Mouse (Mus musculus): ENCODE measurements around the gene Gm13889. TPM values are rescaled to one million over a fixed set of nuclear protein-coding genes. Genes with fewer than 3 reads are reported as not detected.
A peak's percentile ranks its signal among the peaks of the same experiment; 100 is the strongest.

The Gm13889 gene
- polyA plus RNA-seq, 1 experiment from 2014 or later = 12.8 TPM

GRCm38 (mm10) chr2:93946976-93947375 is 10.0 kb downstream of the Gm13889 start:
- Histone ChIP-seq H3K27me3 (ENCODE audit: control insufficient read depth, insufficient read depth, low read length) (no peaks in the 10 kb centered on the region), H3K36me3 (ENCODE audit: control insufficient read depth, insufficient read depth, low read length) (no peaks in the 10 kb centered on the region), H3K9me3 (ENCODE audit: control insufficient read depth, low read length) (no peaks in the 10 kb centered on the region), H3K4me1 (ENCODE audit: control insufficient read depth, insufficient read depth, low read length) (no peaks in the 10 kb centered on the region), H3K4me2 (ENCODE audit: low read depth, low read length) (no peak overlapping the region), H3K27ac (ENCODE audit: low read depth, low read length) (no peak overlapping the region), H3K9ac (replicated peaks; ENCODE audit: low read depth, low read length) (no peak overlapping the region), H3K4me3 (ENCODE audit: low read depth, low read length) (no peak overlapping the region)
- 38% methylated on average over 5 of the region's 5 CpGs for whole genome bisulfite sequencing
- ATAC-seq (ENCODE audit: low read depth) = no peak

DNA sequence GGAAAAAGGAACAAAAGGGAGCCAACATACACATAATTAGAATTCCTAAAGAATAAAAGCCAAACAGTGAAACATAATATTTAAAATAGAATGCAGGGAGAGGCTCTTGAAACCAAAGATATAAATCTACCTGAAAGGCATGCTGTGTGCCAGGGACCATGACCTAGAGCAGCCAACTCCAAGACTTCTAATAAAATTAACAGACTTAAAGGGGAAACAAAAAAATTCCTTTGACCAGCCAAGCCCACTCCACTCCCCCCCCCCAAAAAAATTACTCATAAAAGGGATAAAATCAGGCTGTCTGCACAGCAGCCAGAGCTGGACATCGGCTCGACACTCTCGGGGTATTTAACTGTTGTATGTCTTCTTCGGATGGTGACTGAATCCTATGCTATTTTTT is 12.1 kb downstream of the Gm13889 start:
- H3K9ac ChIP-seq (replicated peaks; ENCODE audit: low read depth, low read length) = no peak overlapping the region
- H3K4me2 ChIP-seq (ENCODE audit: low read depth, low read length) = no peak overlapping the region
- 93% methylated on average over 4 of the region's 4 CpGs for WGBS
- H3K36me3 ChIP-seq (ENCODE audit: control insufficient read depth, insufficient read depth, low read length) = no peaks in the 10 kb centered on the region
- H3K27ac ChIP-seq (ENCODE audit: low read depth, low read length) = no peak overlapping the region
- no peaks in the 10 kb centered on the region for H3K27me3 ChIP-seq (ENCODE audit: control insufficient read depth, insufficient read depth, low read length)
- H3K4me3 ChIP-seq (ENCODE audit: low read depth, low read length) = no peak overlapping the region
- H3K4me1 ChIP-seq (ENCODE audit: control insufficient read depth, insufficient read depth, low read length) = no peaks in the 10 kb centered on the region
- no peaks in the 10 kb centered on the region for H3K9me3 ChIP-seq (ENCODE audit: control insufficient read depth, low read length)
- no peak for ATAC-seq (ENCODE audit: low read depth)

DNA sequence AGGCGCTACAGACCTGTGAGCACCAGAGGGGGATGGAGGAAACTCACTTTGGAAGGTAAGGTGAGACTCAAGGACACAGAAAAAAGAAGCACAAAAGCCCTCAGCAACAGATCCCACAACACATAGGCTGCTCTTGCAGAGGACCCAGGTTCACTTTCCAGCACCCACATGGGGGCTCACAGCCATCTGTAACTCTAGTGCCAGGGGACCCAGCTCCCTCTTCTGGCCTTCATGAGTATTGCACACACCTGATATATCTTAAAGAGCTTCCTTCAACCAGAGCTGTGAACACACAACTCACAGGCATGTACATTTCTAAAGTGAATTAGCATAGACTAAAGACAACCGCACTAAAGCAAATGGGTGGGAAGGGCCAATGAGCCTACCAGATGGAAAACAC is 12.9 kb downstream of the Gm13889 start:
- no peaks in the 10 kb centered on the region for H3K36me3 ChIP-seq (ENCODE audit: control insufficient read depth, insufficient read depth, low read length)
- H3K27ac ChIP-seq (ENCODE audit: low read depth, low read length) = no peak overlapping the region
- H3K9me3 ChIP-seq (ENCODE audit: control insufficient read depth, low read length) = no peaks in the 10 kb centered on the region
- 79% methylated on average over 2 of the region's 2 CpGs for WGBS
- no peak overlapping the region for H3K4me3 ChIP-seq (ENCODE audit: low read depth, low read length)
- no peak for ATAC-seq (ENCODE audit: low read depth)
- no peak overlapping the region for H3K4me2 ChIP-seq (ENCODE audit: low read depth, low read length)
- no peaks in the 10 kb centered on the region for H3K27me3 ChIP-seq (ENCODE audit: control insufficient read depth, insufficient read depth, low read length)
- H3K4me1 ChIP-seq (ENCODE audit: control insufficient read depth, insufficient read depth, low read length) = no peaks in the 10 kb centered on the region
- no peak overlapping the region for H3K9ac ChIP-seq (replicated peaks; ENCODE audit: low read depth, low read length)

GRCm38 (mm10) chr2:93941670-93942069 is 15.3 kb downstream of the Gm13889 start:
- H3K4me2 ChIP-seq (ENCODE audit: low read depth, low read length) = no peak overlapping the region
- H3K9me3 ChIP-seq (ENCODE audit: control insufficient read depth, low read length) = no peaks in the 10 kb centered on the region
- H3K27me3 ChIP-seq (ENCODE audit: control insufficient read depth, insufficient read depth, low read length) = no peaks in the 10 kb centered on the region
- no peak overlapping the region for H3K4me3 ChIP-seq (ENCODE audit: low read depth, low read length)
- no peaks in the 10 kb centered on the region for H3K36me3 ChIP-seq (ENCODE audit: control insufficient read depth, insufficient read depth, low read length)
- no peak overlapping the region for H3K27ac ChIP-seq (ENCODE audit: low read depth, low read length)
- no peaks in the 10 kb centered on the region for H3K4me1 ChIP-seq (ENCODE audit: control insufficient read depth, insufficient read depth, low read length)
- ATAC-seq (ENCODE audit: low read depth) = no peak
- WGBS = 85% methylated on average over 11 of the region's 11 CpGs
- H3K9ac ChIP-seq (replicated peaks; ENCODE audit: low read depth, low read length) = no peak overlapping the region

- 56% methylated on average over 9 of the region's 9 CpGs for WGBS
- no peak overlapping the region for H3K27ac ChIP-seq (ENCODE audit: low read depth, low read length)
- H3K4me3 ChIP-seq (ENCODE audit: low read depth, low read length) = no peak overlapping the region
- H3K27me3 ChIP-seq (ENCODE audit: control insufficient read depth, insufficient read depth, low read length) = no peaks in the 10 kb centered on the region
- no peak overlapping the region for H3K4me2 ChIP-seq (ENCODE audit: low read depth, low read length)
- H3K36me3 ChIP-seq (ENCODE audit: control insufficient read depth, insufficient read depth, low read length) = no peaks in the 10 kb centered on the region
- no peak overlapping the region for H3K9ac ChIP-seq (replicated peaks; ENCODE audit: low read depth, low read length)
- peak; percentile 69 for ATAC-seq (ENCODE audit: low read depth)
- H3K4me1 ChIP-seq (ENCODE audit: control insufficient read depth, insufficient read depth, low read length) = no peaks in the 10 kb centered on the region
- H3K9me3 ChIP-seq (ENCODE audit: control insufficient read depth, low read length) = no peaks in the 10 kb centered on the region
Measured at GRCm38 (mm10) chr2:93938534-93938933, 18.5 kb downstream of the Gm13889 start.

DNA sequence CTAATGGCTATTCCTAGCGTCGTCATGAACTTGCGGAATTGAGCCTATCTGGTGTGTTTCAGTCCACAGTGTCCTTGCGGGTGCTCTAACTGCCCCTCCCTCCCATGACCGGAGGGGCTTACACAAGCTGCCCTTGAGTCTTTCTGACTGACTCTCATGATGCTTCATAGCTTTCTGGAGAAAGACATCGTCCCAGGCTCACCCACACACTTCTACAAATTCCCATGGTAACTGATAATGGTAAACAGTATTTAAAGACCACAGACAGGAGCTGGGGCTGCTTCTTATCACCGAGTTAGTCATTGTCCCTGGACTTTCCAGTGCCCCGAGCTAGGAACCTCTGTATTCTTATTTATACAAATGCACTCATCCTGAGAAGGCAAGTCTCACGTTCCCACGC is 28.1 kb downstream of the Gm13889 start:
- Histone ChIP-seq H3K36me3 (ENCODE audit: control insufficient read depth, insufficient read depth, low read length) (no peaks in the 10 kb centered on the region), H3K4me3 (ENCODE audit: low read depth, low read length) (no peak overlapping the region), H3K4me1 (ENCODE audit: control insufficient read depth, insufficient read depth, low read length) (no peaks in the 10 kb centered on the region), H3K27me3 (ENCODE audit: control insufficient read depth, insufficient read depth, low read length) (no peaks in the 10 kb centered on the region), H3K4me2 (ENCODE audit: low read depth, low read length) (no peak overlapping the region), H3K27ac (ENCODE audit: low read depth, low read length) (no peak overlapping the region), H3K9me3 (ENCODE audit: control insufficient read depth, low read length) (no peaks in the 10 kb centered on the region), H3K9ac (replicated peaks; ENCODE audit: low read depth, low read length) (no peak overlapping the region)
- WGBS = 85% methylated on average over 10 of the region's 10 CpGs
- ATAC-seq (ENCODE audit: low read depth) = no peak

DNA sequence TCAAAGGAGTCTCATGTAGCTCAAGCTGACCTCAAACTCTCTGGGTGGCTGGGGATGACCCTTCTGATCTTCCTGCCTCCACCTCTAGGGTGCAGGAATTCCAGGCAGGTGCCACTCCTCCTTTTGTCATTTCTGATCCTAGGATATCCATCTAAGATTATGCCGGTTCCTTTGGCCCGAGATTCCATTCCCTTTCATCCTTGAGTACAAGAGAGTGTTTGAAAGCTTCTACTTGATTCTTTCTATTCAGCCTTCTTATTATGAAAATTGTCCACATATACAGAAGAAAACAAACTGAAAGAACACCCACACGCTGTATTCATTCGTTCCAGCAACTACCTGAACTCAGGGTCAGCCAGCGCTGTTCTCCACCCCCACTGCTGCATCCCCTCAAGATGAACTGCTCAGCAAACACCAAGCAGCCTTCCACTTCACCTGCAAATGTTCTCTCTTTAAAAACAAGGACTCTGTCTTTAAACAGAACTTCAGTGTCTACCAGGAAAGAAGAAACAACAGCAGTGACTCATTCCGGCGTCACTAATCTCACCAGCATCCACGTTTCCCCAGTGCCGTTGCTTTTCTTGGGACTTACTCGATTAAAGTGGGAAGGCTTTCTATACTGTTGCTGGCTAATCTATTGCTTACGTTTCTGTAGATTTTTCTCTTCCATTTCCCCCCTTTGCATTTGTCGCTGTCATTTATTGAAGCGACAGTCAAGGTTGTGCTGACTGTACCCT is 29.1 kb downstream of the Gm13889 start:
- H3K36me3 ChIP-seq (ENCODE audit: control insufficient read depth, insufficient read depth, low read length) = no peaks in the 10 kb centered on the region
- 77% methylated on average over 13 of the region's 13 CpGs for WGBS

DNA sequence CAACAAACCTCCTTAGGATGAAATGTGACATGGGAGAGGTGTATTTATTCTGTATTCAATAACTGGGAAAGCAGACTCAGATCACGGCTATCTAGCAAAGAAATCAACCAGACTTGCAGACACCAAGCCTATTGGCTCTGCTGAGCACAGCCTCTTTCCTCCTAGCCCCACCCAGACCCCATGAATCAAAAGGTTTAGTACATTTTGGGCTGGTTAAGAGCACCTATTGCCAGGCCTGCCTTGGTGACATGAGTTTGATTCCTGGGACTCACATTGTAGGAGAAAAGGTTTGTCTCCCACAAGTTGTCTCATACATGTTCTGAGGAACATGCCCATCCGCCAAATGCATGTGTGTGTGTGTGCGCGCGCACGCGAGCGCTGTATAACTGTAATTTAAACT is 30.9 kb downstream of the Gm13889 start:
- no peaks in the 10 kb centered on the region for H3K4me1 ChIP-seq (ENCODE audit: control insufficient read depth, insufficient read depth, low read length)
- 98% methylated on average over 8 of the region's 8 CpGs for WGBS
- no peak for ATAC-seq (ENCODE audit: low read depth)
- no peak overlapping the region for H3K4me3 ChIP-seq (ENCODE audit: low read depth, low read length)
- H3K27me3 ChIP-seq (ENCODE audit: control insufficient read depth, insufficient read depth, low read length) = no peaks in the 10 kb centered on the region
- no peaks in the 10 kb centered on the region for H3K36me3 ChIP-seq (ENCODE audit: control insufficient read depth, insufficient read depth, low read length)
- no peaks in the 10 kb centered on the region for H3K9me3 ChIP-seq (ENCODE audit: control insufficient read depth, low read length)
- H3K4me2 ChIP-seq (ENCODE audit: low read depth, low read length) = no peak overlapping the region
- H3K9ac ChIP-seq (replicated peaks; ENCODE audit: low read depth, low read length) = no peak overlapping the region
- H3K27ac ChIP-seq (ENCODE audit: low read depth, low read length) = no peak overlapping the region

More for the DNA sequence above, 29.1 kb downstream of the Gm13889 start:
- ATAC-seq (ENCODE audit: low read depth) = no peak
- Histone ChIP-seq H3K4me2 (ENCODE audit: low read depth, low read length) (no peak overlapping the region), H3K4me1 (ENCODE audit: control insufficient read depth, insufficient read depth, low read length) (no peaks in the 10 kb centered on the region), H3K9ac (replicated peaks; ENCODE audit: low read depth, low read length) (no peak overlapping the region), H3K9me3 (ENCODE audit: control insufficient read depth, low read length) (no peaks in the 10 kb centered on the region), H3K27ac (ENCODE audit: low read depth, low read length) (no peak overlapping the region), H3K4me3 (ENCODE audit: low read depth, low read length) (no peak overlapping the region), H3K27me3 (ENCODE audit: control insufficient read depth, insufficient read depth, low read length) (no peaks in the 10 kb centered on the region)

DNA sequence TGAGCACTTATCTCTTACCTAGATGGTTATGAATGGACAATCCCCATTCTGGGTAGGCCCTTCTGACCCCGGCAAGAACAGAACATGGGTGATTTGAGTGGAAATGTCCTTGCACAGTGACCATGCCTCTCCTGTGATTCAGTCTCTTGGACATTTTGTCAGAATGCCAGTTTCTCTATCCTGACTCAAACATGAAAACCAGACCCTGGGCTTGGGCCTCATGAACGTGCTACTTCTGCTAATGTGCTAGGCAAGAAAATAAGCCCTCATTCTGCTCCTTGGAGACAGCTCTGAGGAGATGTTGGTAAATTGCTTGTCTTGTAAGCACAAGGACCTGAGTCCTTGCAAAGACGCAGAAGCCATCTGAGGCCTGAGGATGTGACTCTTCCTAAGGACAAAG is 37.9 kb downstream of the Gm13889 start:
- H3K4me2 ChIP-seq (ENCODE audit: low read depth, low read length) = no peak overlapping the region
- H3K27ac ChIP-seq (ENCODE audit: low read depth, low read length) = no peak overlapping the region
- ATAC-seq (ENCODE audit: low read depth) = no peak
- no peaks in the 10 kb centered on the region for H3K36me3 ChIP-seq (ENCODE audit: control insufficient read depth, insufficient read depth, low read length)
- no peaks in the 10 kb centered on the region for H3K27me3 ChIP-seq (ENCODE audit: control insufficient read depth, insufficient read depth, low read length)
- 79% methylated on average over 3 of the region's 3 CpGs for WGBS
- H3K4me1 ChIP-seq (ENCODE audit: control insufficient read depth, insufficient read depth, low read length) = no peaks in the 10 kb centered on the region
- H3K9me3 ChIP-seq (ENCODE audit: control insufficient read depth, low read length) = no peaks in the 10 kb centered on the region
- no peak overlapping the region for H3K4me3 ChIP-seq (ENCODE audit: low read depth, low read length)
- H3K9ac ChIP-seq (replicated peaks; ENCODE audit: low read depth, low read length) = no peak overlapping the region
